ENCODE assay signal across 8 mouse cellular contexts in genomic region chr14:73632648-73633263, GRCm38 (mm10). TPM values are rescaled to one million over a fixed set of nuclear protein-coding genes. Genes with fewer than 3 reads are reported as not detected.
A peak's percentile ranks its signal among the peaks of the same experiment; 100 is the strongest.
DNase-seq lines count a peak whose midpoint lies in the region; ATAC-seq and TF ChIP-seq lines count a peak whose summit lies in the region.
"Had no signal": no experiment of that assay in that cellular context is flagged by ENCODE, and none has a peak within 500 bp of the region (broad histone marks: within the 10 kb centered on the region; RNA-seq: fewer than 3 reads in every experiment).

No protein-coding gene starts in this region.

- TF ChIP-seq EP300 in lung, postnatal 0 days (IDR thresholded peaks at IDR 0.05), result no peak

- H3K4me2 ChIP-seq in lung, postnatal 0 days (replicated peaks; ENCODE audit: low read depth, low read length), result no peak overlapping the region

- H3K9ac ChIP-seq in lung, postnatal 0 days (replicated peaks; ENCODE audit: low read depth), result no peak overlapping the region

- no peak overlapping the region for H3K27ac ChIP-seq in lung, postnatal 0 days (ENCODE audit: low read length)

- H3K36me3 ChIP-seq in lung, postnatal 0 days (ENCODE audit: insufficient read depth, low read length), result no peaks in the 10 kb centered on the region

- H3K4me1 ChIP-seq in lung, postnatal 0 days (ENCODE audit: insufficient read depth, low read depth, low read length), result no peaks in the 10 kb centered on the region
- H3K4me1 ChIP-seq in lung, adult 2 months (ENCODE audit: control insufficient read depth, insufficient read depth, low read length), result peaks cover 3% of the 10 kb centered on the region; the same call in 1 of the 2 replicates

- H3K4me3 ChIP-seq in lung, postnatal 0 days (ENCODE audit: low read depth, low read length), result no peak overlapping the region
- no peak overlapping the region for H3K4me3 ChIP-seq in lung, adult 2 months (replicated peaks; ENCODE audit: extremely low read depth, low read depth, low read length)

- TF ChIP-seq POLR2A in lung, adult 2 months (IDR thresholded peaks at IDR 0.05; ENCODE audit: borderline replicate concordance, extremely low read depth, low read depth, low read length), result no peak

- intact Hi-C loops in left cerebral cortex, postnatal 14 days (cut with DNase I), result no loop called here

- TF ChIP-seq CTCF in lung, postnatal 0 days (IDR thresholded peaks at IDR 0.05), result no peak
- TF ChIP-seq CTCF in lung, adult 2 months (IDR thresholded peaks at IDR 0.05; ENCODE audit: insufficient read depth, low read length), result no peak

- peak; percentile 18 for DNase-seq in lung, postnatal 0 days (ENCODE audit: low spot score)
- no peak for DNase-seq in lung, adult 2 months
- peak; percentile 35 to 58 for DNase-seq in cerebellum, adult 18-20 months
- DNase-seq in heart, adult 8-10 months (ENCODE audit: low spot score), result peak; percentile 71
- peak; percentile 42 to 49 for DNase-seq in left cerebral cortex, postnatal 14 days (ENCODE audit: low spot score in 2 of 2)
- no peak for DNase-seq in B cell, adult 2 months
- no peak for DNase-seq in embryo, embryonic 10 days (ENCODE audit: low spot score)

- ATAC-seq in lung, postnatal 0 days, result no peak

- H3K9me3 ChIP-seq in lung, postnatal 0 days (ENCODE audit: low read length), result no peaks in the 10 kb centered on the region

- no peaks in the 10 kb centered on the region for H3K27me3 ChIP-seq in lung, postnatal 0 days (replicated peaks; ENCODE audit: insufficient read depth, low read length)

- WGBS in lung, postnatal 0 days, result 50% methylated on average over 9 of the region's 9 CpGs
- 26% methylated on average over 9 of the region's 9 CpGs for WGBS in lung, adult 2 months

RNA-seq across cellular contexts. Expression of gene Gm21750, which starts 28.3 kb away (rescaled TPM):
- polyA plus RNA-seq in lung, postnatal 0 days (2015; fragmentation: Nextera tagmentation; extraction: Ambion mirVana), result not detected in 2 replicates
- not detected in 2 replicates for polyA plus RNA-seq in lung, adult 2 months (2012; rRNA removed)
- total RNA-seq in heart, adult 8-10 months (2022), result not detected
- under 1 TPM; 0.21 to 0.31 TPM for total RNA-seq in left cerebral cortex, postnatal 14 days (2021)
- polyA plus RNA-seq: large intestine, adult 2 months had no signal

Comparison
In these comparisons a context has a peak if more than half of its experiments do, and no peak if none do; other contexts are left out.
1. DNase-seq: peak in lung, postnatal 0 days (single experiment), cerebellum, adult 18-20 months (2 of 2), heart, adult 8-10 months (single experiment) and left cerebral cortex, postnatal 14 days (2 of 2); none in lung, adult 2 months (single experiment), B cell, adult 2 months (0 of 2) and embryo, embryonic 10 days (single experiment).